Mouse (Mus musculus) thymus, adult 2 months (tissue): ENCODE results near the gene Arrdc5. TPM values are rescaled to one million over a fixed set of nuclear protein-coding genes. Genes with fewer than 3 reads are reported as not detected.
"Not testable (repeated sequence)": the region's sequence is repeated elsewhere in the genome, so short reads cannot be mapped to it uniquely, and the experiment has no call there.

Experiments used
- DNase-seq: peaks from one replicate; pipeline ENCODE4 v3.0.0; 2021
- H3K27ac ChIP-seq: fragments of 200-500 bp; 2 replicates; pipeline ENCODE4 v1.5.1; 2012; ENCODE audit warnings: low read length, control low read depth; ENCODE audit not compliant: control insufficient read depth, insufficient read depth
- H3K27me3 ChIP-seq: fragments of 200-500 bp; 2 replicates; pipeline ENCODE4 v1.6.1; 2012; ENCODE audit warnings: mild to moderate bottlenecking, low read length, moderate library complexity, mixed read lengths; ENCODE audit not compliant: control insufficient read depth, insufficient read depth
- H3K36me3 ChIP-seq: fragments of 200-500 bp; 2 replicates; pipeline ENCODE4 v1.6.1; 2012; ENCODE audit warnings: mild to moderate bottlenecking, low read length, moderate library complexity; ENCODE audit not compliant: control insufficient read depth, insufficient read depth
- H3K4me1 ChIP-seq: fragments of 200-500 bp; replicated peaks from 2 replicates; pipeline ENCODE4 v1.6.1; 2012; ENCODE audit warnings: low read length; ENCODE audit not compliant: control insufficient read depth, insufficient read depth
- H3K4me3 ChIP-seq: fragments of 200-500 bp; 2 replicates; pipeline ENCODE4 v1.5.1; 2012; ENCODE audit warnings: mild to moderate bottlenecking, low read length, control low read depth, moderate library complexity; ENCODE audit not compliant: control insufficient read depth, insufficient read depth
- CTCF ChIP-seq: fragments of 200-500 bp; IDR thresholded peaks from 2 replicates; pipeline ENCODE4 v1.5.1; 2012; ENCODE audit warnings: mild to moderate bottlenecking, control low read depth, low read length, moderate library complexity, borderline replicate concordance; ENCODE audit not compliant: control insufficient read depth, poor library complexity, insufficient read depth; ENCODE audit errors: extremely low read depth
- POLR2A ChIP-seq: fragments of 200-500 bp; IDR thresholded peaks from 2 replicates; pipeline ENCODE4 v1.6.1; 2012; ENCODE audit warnings: mild to moderate bottlenecking, low read length, control low read depth, moderate library complexity; ENCODE audit not compliant: control insufficient read depth, poor library complexity, insufficient read depth; ENCODE audit errors: extremely low read depth
- WGBS: fragments of 180-500 bp; shearing (Covaris S2); methylation state at CpG from one replicate; pipeline ENCODE4 v1.1.7; 2018; 5-methylcytosine and 5-hydroxymethylcytosine counted together
- polyA plus RNA-seq: library from polyadenylated mRNA; depleted of rRNA; stranded (reverse); fragments of >200 nt; gene quantifications from 2 replicates; pipeline ENCODE4 v1.2.3, GENCODE M21; 2012

Arrdc5 gene
- polyA plus RNA-seq, 1 experiment = not detected

DNA sequence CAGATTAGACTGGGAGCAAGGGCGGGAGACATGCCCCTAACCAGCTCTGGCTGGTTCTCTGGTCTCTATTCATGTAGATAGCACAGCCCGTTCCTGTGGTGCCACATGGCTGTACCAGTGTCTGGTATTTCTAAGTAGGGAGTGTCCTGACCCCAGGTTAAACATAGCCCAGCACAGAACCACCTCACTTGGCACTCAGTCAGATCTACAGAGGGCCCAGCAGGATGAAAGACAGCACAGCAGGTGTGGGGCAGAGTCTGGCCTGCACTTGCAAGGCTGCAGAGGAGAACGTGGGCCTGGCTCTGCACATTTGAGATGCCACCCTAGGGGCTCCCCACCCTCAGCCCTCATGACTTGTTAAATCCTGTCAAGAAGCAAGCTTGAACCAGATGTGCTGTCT is 38.9 kb downstream of the Arrdc5 start:
- no peak for DNase-seq
- TF ChIP-seq POLR2A (no peak), CTCF (no peak)
- 85% methylated on average over 3 of the region's 3 CpGs for WGBS
- H3K27me3 ChIP-seq = no peaks in the 10 kb centered on the region
- H3K27ac ChIP-seq = no peak overlapping the region
- H3K4me1 ChIP-seq = peaks cover 21% of the 10 kb centered on the region
- no peak overlapping the region for H3K4me3 ChIP-seq
- peaks cover 22% of the 10 kb centered on the region for H3K36me3 ChIP-seq

DNA sequence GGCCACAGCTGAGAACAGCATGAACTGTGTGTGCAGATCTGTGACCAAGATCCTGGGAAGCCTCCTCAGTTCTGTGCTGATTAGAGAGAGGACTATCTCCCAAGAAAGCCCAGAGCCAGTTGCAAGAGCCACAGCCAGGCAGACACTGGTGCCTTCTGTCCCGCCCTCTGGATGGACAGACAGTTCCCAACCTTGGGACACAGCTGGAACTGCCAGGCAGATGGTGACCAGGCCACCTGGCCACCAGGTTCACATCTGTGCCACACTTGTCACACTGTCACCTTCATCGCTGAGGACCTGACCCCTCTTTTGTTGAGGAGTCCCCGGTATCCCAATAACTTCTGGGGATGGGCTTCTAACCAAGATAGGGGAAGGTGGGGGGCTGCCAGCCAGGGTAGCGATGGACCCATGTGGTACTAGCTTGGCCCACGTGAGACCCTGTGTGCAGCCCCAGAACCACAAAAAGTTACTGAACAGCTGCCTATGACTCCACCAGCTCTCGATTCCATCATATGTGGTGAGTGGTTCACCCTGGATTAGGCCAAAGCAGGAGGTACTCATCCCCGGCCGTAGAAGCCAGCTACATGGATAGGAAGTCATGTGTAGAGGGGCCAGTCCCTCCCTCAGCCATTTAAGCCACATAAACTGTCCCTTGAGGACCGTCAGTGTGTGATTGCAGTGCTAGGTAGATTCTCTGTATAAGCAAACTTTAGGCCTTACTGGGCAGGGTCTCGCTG is 40.6 kb downstream of the Arrdc5 start:
- Histone ChIP-seq H3K27ac (no peak overlapping the region), H3K27me3 (no peaks in the 10 kb centered on the region), H3K36me3 (peaks cover 22% of the 10 kb centered on the region), H3K4me3 (no peak overlapping the region), H3K4me1 (peaks cover 21% of the 10 kb centered on the region)
- TF ChIP-seq CTCF = no peak
- TF ChIP-seq POLR2A = no peak
- 97% methylated on average over 10 of the region's 10 CpGs for WGBS
- no peak for DNase-seq

DNA sequence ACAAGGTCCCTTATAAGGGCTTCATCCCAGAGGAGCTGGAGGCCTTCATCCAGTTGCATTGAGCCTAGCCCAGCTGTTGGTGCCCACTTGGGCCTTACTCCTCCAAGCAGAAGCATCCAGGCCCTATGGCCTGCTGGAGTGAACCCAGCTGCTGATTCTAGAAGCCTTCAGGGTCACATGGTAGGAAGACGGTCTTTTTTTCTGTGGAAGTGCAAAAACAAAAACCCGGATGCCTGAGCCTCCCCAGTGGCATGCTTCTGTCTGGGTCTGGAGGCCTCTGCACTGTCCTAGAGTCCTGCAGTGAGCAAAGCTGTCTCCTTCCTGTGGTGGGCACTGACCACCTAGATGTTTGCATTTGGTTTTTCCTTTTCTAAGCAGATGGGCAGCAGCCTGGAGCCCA is 41.3 kb downstream of the Arrdc5 start:
- Histone ChIP-seq H3K4me1 (peaks cover 19% of the 10 kb centered on the region), H3K36me3 (peaks cover 22% of the 10 kb centered on the region)
- H3K27ac ChIP-seq, DNase-seq, H3K4me3 ChIP-seq, H3K27me3 ChIP-seq: not testable (repeated sequence)
- 87% methylated on average over 2 of the region's 2 CpGs for WGBS

DNA sequence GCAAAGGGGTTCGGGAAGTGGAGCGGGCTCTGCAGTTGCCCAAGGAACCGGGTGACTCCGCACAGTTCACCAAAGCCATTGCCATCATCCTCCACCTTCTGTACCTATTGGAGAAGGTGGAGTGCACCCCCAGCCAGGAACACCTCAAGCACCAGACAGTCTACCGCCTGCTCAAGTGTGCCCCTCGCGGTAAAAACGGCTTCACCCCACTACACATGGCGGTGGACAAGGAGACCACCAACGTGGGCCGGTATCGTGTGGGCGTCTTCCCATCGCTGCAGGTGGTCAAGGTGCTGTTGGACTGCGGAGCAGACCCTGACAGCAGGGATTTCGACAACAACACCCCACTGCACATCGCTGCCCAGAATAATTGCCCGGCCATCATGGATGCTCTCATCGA is 41.8 kb downstream of the Arrdc5 start:
- peaks cover 19% of the 10 kb centered on the region for H3K4me1 ChIP-seq
- 96% methylated on average over 19 of the region's 19 CpGs for WGBS
- H3K4me3 ChIP-seq, DNase-seq, H3K27ac ChIP-seq, H3K27me3 ChIP-seq: not testable (repeated sequence)
- H3K36me3 ChIP-seq = peaks cover 21% of the 10 kb centered on the region

DNA sequence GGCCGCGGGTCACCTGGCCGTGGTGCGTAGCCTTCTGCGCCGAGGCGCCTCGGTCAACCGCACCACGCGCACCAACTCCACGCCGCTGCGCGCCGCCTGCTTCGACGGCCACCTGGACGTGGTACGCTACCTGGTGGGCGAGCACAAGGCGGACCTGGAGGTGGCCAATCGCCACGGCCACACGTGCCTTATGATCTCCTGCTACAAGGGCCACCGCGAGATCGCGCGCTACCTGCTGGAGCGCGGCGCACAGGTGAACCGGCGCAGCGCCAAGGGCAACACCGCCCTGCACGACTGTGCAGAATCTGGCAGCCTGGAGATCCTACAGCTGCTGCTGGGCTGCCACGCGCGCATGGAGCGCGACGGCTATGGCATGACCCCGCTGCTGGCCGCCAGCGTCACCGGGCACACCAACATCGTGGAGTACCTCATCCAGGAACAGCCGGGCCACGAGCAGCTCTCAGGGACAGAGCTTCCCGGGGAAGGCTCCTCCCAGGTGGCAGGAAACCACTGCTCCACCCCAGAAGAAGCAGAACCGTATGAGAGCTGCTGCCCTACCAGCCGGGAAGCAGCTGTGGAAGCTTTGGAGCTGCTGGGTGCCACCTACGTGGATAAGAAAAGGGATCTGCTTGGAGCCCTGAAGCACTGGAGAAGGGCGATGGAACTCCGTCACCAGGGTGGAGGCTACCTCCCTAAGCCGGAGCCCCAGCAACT is 42.7 kb downstream of the Arrdc5 start:
- Histone ChIP-seq H3K27me3 (no peaks in the 10 kb centered on the region), H3K4me3 (peak overlapping the region; percentile 60), H3K4me1 (peaks cover 19% of the 10 kb centered on the region), H3K36me3 (peaks cover 17% of the 10 kb centered on the region), H3K27ac (no peak overlapping the region)
- DNase-seq = no peak
- 7% methylated on average over 58 of the region's 58 CpGs for WGBS
- TF ChIP-seq CTCF (no peak), POLR2A (no peak)

DNA sequence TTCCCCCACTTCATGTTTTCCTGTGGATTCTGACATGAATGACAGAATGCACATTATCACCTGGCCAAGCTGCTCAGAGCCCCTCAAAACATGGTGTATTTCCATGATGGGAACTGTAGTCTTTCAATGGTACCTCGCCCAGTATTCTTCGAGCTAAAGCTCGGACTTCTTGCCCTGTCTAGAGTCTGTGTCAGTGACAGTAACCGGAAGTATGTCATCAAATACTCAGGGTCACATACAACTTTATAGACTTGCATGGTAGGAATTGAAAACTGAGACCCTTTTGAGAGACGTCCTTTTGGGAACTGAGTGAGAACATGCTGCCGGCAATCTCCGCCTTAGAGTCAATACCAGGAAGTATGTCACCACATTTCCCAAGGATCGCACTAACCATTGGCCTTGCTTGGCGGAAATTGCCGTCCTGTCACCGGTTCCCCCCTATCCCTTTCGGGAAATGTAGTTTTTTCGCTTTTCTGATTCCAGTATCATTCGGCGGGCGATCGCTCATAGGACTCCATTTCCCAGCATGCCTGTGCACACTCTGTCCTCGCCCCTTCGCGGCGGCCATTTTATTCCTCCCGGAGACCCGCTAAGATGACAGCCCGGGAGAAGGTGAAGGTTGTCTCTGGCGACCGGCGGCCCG is 43.7 kb downstream of the Arrdc5 start, which contains the start of gene Fem1a:
Gene Fem1a, plus strand, starts transcription at position 572 of the 643 bp plus-strand sequence.
- no peak for TF ChIP-seq CTCF
- peak; percentile 35; the same call in 1 of the 2 replicates for TF ChIP-seq POLR2A
- Histone ChIP-seq H3K36me3 (peaks cover 12% of the 10 kb centered on the region), H3K4me1 (peaks cover 19% of the 10 kb centered on the region), H3K27me3 (no peaks in the 10 kb centered on the region), H3K27ac (peak within 1 kb of the TSS; percentile 79), H3K4me3 (peak within 1 kb of the TSS; percentile 66)
- peak; percentile 92 for DNase-seq
- WGBS = under 1% methylated on average over 28 of the region's 28 CpGs
